Mouse (Mus musculus): ENCODE measurements around the gene Cep164. TPM values are rescaled to one million over a fixed set of nuclear protein-coding genes. Genes with fewer than 3 reads are reported as not detected.

Gene Cep164
- polyA plus RNA-seq, 2 experiments from 2014 or later = 7.9 to 8.6 TPM

DNA sequence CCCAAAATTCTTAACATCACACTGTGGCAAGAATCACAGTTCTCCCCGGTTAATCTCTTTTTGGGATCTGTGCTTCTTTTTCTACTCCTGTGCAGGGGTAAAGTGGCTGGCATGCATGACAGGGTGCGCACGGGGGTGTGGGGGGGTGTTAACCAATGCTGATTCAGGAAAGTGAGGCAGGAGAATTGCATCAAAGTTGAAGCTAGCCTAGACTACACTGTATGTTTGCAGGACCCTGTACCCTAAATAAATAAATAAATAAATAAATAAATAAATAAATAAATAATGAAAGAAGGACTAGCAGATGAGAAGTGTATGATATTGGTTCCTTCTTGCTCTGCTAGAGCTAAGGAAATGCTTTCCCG, 9.6 kb upstream of the Cep164 start:
- no peak for ATAC-seq

- no peak for ATAC-seq
Measured at GRCm38 (mm10) chr9:45833461-45833860, 5.0 kb upstream of the Cep164 start.

- no peak for ATAC-seq
Measured at GRCm38 (mm10) chr9:45832898-45833297, 4.4 kb upstream of the Cep164 start.

DNA sequence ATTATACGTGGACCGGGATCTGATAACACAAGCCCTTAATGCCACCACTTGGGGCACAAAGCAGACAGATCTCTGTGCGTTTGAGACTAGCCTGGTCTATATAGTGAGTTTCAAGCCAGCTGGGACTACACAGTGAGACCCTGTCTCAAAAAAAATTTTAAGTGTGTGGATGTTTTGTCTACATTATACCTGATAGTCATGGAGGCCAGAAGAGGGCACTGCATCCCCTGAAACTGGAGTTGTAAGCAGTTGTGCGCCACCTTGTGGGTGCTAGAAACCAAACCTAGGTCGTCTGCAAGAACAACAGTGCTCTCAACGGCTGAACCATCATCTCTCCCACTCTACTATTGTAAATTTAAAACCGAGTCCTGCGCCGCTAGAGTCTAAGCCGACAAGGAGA, 616 bp upstream of the Cep164 start:
- ATAC-seq = no peak

DNA sequence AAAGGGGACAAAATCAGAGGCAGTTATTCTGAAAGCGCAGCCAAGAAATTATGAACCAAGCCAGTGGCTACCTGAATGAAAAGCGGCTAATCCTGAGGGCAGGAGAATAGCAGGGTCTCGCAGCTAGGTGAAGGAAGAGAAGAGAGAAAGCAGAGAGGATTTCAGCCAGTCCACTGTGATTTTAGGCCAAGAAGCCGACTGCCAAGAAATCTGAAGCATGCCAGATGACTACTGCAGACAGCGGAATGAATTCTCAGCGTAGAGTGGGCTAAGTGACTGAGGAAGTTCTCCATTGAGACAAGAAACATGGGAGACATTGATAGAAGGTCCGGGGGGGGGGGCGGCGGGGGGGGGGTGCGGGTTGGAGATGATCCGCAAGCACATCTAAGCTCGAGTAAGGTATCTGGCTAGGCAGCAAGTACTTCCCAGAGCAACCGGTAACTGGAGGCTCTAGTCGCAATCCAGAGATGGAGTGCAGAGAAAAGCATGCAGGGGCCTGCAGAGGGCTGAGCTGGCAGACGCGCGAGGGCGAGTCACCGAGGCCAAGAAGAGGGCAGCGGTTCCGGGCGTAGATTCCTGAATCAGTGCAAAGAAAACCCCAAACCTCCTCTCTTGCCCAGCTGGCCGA, 714 bp downstream of the Cep164 start:
- no peak for ATAC-seq

GRCm38 (mm10) chr9:45818406-45819011, 10.0 kb downstream of the Cep164 start:
- ATAC-seq = no peak

GRCm38 (mm10) chr9:45815525-45815924, 13.0 kb downstream of the Cep164 start:
- ATAC-seq = no peak

GRCm38 (mm10) chr9:45815113-45815512, 13.4 kb downstream of the Cep164 start:
- no peak for ATAC-seq

- ATAC-seq = no peak
Measured at GRCm38 (mm10) chr9:45811946-45812345, 16.5 kb downstream of the Cep164 start.

- ATAC-seq = no peak
Measured at GRCm38 (mm10) chr9:45807761-45808160, 20.7 kb downstream of the Cep164 start.

DNA sequence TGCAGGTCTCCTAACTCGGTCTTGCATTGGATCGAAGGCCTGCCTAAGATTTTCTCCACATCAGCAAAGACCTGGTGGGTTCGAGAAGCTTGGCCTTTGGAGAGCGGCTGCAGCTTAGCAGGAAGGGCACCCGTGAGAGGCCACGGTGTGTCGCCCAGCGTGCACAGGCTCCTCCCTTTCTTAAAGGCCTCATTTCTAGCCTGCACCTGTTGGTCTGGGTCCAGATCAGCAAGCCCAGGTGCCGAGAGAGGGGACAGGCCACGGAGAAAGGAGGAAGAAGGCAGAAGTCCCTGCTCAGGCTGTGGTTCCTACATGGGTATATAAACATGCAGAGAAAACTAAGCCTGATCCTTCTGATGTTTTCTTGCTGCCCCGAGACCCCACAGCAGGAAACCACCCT, 21.2 kb downstream of the Cep164 start:
- ATAC-seq = no peak

- no peak for ATAC-seq
Measured at GRCm38 (mm10) chr9:45806847-45807246, 21.6 kb downstream of the Cep164 start.

DNA sequence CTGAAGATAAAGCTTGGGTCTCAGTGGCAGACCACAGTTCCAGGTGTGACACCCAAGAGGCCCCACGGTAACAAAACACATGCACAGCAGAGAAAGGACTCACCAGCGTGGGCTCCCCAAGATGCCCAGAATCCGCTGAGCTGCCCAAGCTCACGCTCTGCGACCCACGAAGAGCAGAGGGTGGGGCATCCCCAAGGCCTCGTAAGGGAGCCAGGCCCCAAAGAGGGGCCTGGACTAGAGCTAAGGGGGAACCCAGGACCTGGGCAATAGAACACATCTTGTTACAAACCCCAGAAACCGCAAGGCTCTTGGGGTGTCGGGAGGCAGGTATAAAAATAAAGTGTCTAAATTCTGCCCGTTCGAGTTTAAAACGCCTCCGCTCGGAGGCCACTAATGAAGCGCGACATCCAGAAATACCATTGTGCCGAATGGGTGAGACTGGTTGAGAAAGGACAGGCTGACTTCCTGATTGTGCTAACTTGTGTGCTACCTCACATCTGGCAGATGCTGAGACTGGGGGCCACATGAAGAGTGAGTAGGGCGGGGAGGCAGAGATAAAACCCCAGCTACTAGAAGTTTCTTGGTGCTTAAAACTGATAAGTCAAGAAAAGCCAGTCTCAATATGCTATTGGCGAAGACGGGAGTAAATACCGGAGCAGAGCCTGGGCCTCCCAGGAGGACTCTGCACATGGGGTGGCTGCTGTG, 25.3 kb downstream of the Cep164 start:
- no peak for ATAC-seq

- ATAC-seq = no peak
Measured at GRCm38 (mm10) chr9:45799402-45799801, 29.1 kb downstream of the Cep164 start.

DNA sequence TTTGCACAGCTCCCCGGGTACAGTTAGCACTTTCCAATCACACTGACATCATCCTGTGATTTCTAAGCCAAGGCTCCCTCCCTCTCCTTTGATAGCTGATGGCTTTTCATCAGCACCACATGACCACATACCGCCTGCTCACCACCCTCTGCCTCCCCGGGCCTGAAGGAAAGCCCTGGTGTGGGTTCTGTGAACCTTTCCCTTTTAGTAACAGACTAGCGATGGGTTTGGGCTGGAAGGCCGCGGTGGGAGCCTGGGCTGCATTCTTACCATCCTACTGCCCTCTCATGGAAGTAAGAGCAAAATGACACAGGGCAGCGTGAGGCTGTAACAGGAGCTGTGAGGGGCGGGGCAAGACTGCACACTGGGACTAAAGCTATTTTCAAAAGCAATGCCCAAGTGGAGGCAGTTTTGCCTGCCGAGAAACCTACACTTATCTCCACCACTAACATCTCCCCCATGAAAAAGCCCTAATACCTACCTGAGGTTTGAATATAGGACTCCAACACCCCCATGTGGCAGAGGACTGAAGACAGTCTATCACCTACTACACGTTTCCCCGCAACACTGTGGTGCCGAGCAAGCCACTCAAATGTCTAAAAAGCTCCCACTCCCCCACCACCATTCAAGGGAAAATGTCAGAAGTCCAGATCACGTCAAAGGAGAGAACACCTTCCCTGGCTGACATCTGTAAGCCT, 29.9 kb downstream of the Cep164 start:
- ATAC-seq = no peak

GRCm38 (mm10) chr9:45797271-45797670, 31.2 kb downstream of the Cep164 start:
- ATAC-seq = no peak

- ATAC-seq = no peak
Measured at GRCm38 (mm10) chr9:45795722-45796121, 32.8 kb downstream of the Cep164 start.

DNA sequence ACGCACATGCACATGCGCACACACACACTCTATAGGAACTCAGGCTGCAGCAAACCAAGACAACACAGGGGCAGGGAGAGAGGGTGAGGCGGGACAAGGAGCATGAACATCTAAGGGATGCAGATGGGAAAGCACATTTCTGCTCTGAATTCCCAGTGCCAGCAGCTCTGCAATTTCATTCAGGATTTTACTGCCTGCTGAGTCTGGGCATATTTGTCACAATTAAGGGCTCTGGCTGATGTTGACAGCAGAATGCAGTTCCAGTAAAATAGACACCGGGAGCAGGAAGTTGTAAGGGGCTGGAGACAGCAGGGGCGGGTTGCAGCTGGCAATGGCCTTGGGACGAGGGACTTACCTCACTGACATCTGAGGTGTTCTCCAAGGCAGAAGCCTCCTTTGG, 34.8 kb downstream of the Cep164 start:
- no peak for ATAC-seq

DNA sequence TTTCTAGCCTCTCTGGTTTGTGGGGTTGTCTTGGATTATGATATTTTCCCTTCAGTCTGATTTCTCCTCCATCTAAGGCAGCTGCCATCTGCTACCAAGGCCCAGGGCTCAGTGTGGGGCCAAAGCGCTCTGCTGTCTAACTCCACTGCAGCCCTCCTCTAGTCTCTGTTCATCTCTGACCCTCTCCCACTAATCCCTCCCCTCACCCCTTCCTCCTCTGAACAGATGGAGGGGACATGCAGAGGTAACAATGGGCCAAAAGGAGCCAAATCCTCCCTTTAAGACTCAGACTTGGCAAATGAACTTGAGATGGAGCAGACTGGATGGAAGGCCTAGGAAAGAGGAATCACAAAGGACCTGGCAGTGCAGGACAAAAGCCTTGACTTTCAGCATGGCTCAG, 36.3 kb downstream of the Cep164 start:
- ATAC-seq = no peak

GRCm38 (mm10) chr9:45791456-45792142, 36.9 kb downstream of the Cep164 start:
- ATAC-seq = no peak

DNA sequence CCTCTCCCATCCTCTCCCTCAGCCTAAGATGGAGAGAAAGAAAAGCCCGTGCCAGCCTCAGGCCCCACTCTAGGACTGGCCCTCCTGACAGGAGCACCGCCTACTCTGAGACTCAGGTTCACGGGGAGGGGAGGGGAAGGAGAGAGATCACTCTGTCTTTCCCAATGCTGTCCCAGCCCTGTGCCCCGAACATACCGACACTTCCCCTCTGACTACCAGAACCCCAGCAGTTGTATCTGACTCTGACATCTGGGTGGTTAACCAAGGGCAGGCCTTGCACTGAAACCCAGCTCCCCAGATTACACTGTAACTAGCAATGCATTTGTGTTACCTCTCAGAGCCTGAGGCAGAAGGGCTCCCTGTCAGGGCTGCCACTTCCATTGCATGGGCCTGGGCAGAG, 40.1 kb downstream of the Cep164 start:
- ATAC-seq = no peak

- no peak for ATAC-seq
Measured at GRCm38 (mm10) chr9:45787547-45787946, 40.9 kb downstream of the Cep164 start.

GRCm38 (mm10) chr9:45787071-45787470, 41.4 kb downstream of the Cep164 start:
- no peak for ATAC-seq
